Mouse (Mus musculus) right cerebral cortex, postnatal 25 days (tissue): ENCODE measurements around the gene Atp6v0e.

Experiments used
- DNase-seq: peaks from one replicate; pipeline ENCODE4 v3.0.0; 2022

Gene Atp6v0e

DNA sequence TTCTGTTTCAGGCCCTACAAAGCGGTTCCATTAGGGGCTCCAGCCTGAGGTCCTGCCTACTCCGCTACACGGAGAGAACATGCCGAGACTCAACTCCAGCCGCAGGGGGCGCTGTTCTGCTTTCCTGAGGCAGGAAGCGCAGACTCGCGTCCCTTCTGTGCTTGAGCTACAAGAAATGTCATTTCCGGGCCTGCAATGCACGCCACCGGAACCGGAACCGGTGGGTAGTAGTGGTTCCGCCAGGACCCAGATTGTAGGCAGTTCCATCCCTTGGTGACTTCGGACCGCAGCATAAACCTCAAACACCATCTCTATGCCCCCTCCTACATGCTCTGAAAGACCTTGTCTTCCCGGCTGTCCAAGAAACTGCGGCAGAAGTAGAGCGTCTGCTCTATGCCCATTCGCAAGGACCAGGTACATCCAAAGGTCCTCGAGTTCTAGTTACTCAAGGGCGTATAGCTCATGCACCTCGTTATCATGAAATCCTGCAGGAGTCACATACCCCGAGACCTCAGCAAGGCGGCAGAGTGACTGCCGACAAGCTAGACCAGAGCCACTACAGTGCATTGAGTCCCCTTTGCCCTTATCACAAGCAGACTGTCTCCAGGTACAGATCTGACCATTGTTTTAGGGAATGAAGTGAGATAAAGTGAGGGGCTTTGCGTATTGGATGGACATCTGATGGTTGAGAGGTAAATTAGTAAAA lies at the start of gene Atp6v0e:
TSS of gene Atp6v0e (plus strand) at position 254 of the 706 bp plus-strand sequence.
- DNase-seq, result peak; percentile 93

- DNase-seq, result no peak
Observed at GRCm38 (mm10) chr17:26614286-26614685, 48.7 kb upstream of the Atp6v0e start.

- DNase-seq, result no peak
Observed at GRCm38 (mm10) chr17:26614708-26615486, 48.1 kb upstream of the Atp6v0e start.

DNA sequence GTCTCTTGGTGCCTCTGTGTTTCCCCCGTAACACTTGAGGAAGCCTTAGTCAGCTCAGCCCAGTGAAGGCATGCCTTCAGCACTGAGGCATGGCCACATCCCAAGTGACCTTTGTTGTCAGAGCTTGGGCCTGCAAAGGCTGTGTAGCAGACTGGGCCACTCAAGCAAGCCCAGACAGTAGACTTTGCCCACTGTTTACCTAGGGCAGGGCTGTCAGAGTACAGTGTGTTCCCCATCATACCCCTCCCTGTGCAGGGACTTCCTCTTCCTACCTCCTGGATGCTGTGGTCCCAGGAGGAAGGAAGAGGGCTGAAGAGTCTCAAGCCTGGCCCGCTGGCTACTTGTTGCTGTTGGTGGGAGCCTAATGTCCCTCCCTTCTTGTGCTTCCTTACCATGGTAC lies 46.3 kb upstream of the Atp6v0e start:
- no peak for DNase-seq

GRCm38 (mm10) chr17:26618498-26618897 lies 44.5 kb upstream of the Atp6v0e start:
- no peak for DNase-seq

- DNase-seq, result no peak
Observed at GRCm38 (mm10) chr17:26619577-26619976, 43.5 kb upstream of the Atp6v0e start.

DNA sequence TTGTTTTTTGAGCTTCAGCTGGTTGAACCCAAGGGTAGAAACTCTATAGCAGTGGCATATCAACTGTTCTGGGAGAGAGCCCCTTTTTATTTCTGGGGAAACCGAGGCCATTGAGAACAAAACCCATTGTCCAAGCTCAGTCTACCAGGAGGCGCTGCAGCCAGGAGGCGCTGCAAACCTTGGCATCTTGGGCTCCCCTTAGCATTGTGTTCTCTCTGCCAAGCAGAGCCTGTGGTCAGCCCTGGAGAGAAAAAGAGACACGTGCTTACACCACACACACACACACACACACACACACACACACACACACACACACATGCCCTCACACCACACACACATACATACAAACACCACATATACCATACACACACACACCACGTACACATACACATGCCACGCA lies 42.7 kb upstream of the Atp6v0e start:
- DNase-seq, result no peak

DNA sequence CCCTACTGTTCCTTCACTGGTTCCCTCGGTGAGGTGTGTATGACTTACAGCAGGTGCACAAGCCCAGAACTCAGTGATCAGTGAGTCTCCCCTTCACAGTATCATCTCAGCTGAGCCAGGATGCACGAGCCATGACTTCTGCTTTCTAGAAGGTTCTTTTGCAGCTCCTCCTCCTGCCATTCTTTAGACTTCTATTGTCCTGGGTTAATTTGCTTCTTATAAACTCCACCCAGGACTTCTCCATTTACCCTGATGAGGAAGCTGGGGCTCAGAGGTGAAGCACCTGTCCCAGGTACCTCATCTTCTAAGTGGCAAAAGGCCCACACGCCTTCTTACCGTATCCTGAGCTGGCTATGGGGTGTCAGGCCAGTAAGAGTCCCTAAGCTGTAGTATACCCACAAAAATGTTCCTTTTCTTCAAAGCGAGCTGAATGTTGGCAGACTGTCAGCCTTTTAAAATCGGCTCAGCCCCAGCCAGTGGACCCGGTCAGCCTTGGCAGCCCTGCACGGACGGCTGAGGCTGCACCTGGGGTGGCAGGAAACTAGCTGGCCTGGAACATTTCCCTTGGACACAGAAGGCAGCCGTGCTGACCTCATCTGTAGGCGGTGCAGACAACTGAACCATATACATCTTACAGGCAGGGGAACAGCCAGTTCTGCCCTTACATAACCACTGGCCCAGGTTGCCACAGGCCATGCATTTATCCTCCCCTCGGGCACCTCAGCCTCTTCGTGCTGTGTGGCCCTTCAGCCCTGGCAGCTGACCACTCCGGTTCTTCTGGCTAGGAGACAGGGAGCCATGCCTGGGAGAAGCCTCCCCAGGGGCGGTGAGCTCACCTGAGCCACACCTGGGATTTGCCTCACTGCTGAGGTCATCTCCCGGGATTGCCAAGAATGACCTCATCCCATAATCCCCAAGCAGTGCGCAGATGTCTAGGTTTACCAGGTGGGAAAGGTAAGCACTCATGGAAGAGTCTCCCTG lies 42.0 kb upstream of the Atp6v0e start:
- DNase-seq, result no peak

DNA sequence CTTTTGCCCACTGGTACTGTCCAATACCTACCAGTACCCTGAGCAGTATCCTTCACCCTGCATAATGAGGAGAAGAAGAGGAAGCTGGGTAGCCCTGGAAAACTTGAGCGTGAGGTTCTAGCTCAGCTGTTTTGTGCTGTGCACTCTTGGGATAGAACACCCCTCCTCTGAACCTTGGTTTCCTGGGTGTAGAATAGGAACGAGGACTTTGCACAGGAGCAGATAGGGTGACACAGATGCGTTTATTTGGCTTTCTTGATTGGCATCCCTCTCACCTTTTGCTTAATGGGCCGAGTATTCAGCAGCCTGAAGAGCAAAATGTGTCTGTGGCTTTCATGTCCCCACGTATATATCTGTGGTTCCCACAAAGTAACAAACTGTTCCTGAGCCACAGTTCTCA lies 41.1 kb upstream of the Atp6v0e start:
- no peak for DNase-seq

- DNase-seq, result no peak
Observed at GRCm38 (mm10) chr17:26623991-26624390, 39.0 kb upstream of the Atp6v0e start.

- DNase-seq, result no peak
Observed at GRCm38 (mm10) chr17:26624999-26625398, 38.0 kb upstream of the Atp6v0e start.

DNA sequence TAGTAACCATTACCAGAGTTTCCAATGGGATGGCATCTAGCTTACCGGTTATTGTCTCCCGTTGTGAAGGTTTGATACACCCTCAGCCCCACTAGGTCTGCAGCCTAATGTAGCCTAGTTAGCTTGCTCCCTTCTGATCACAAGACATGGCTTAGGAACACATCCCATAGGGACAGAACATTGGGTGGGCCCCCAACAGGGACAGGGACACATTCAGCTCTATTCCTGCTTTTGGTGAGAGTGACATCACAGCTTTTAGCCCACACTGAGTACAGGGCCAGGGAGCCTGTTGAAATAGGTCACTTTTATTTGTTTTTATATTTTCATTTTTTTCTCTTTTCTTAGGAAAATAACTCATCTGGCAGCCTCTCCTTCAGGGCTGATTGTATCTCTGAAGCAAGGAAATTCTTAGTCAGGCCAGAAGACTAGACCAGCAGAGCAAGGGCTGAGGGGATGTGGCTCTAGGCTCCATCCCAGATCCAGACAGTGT lies 37.5 kb upstream of the Atp6v0e start:
- DNase-seq, result no peak

DNA sequence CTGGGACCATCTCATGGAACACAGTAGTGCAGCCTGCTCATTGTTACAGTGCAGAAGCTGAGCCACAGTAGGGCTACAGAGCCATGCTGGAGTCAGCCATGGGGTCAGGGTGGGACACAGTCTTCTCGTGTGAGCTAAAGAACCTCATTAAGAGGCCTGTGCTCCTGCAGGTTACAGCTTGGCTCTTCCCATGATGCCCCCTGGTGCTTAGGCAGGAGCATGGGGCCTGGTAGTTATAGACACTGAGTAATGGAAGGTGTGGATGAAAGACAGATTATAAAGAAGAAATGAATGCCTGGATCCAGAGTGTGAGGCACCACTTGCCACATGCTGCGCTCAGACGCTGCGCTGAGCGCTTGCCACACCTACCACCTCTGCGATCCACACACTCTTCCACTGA lies 34.6 kb upstream of the Atp6v0e start:
- no peak for DNase-seq

GRCm38 (mm10) chr17:26628936-26629335 lies 34.1 kb upstream of the Atp6v0e start:
- DNase-seq, result no peak

DNA sequence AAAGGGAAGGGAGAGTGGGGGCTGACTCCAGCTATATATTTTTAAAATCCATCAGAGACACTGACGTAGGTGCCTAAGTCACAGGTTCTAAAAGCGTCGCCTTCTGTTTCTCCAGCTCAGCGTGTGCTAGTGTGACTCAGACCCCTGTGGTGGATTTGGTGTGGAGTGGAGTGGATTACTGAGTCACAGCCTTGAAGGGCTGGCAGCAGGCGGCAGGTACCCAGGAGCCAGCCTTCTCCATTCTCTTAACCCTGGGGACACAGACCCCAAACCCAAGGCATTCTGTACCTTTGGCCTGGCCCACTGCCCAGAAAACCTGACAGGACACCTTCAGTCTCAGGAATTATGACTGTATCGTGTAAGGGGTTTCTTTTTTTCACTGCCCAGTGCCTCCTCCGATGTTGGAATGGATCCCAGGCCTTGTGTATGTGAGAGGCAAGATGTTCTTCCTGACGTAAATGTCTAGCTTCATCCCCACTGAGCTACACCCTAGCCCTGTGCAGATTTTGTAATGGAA lies 31.2 kb upstream of the Atp6v0e start:
- peak; percentile 78 for DNase-seq

GRCm38 (mm10) chr17:26633186-26633585 lies 29.8 kb upstream of the Atp6v0e start:
- DNase-seq, result no peak

- no peak for DNase-seq
Observed at GRCm38 (mm10) chr17:26633926-26634325, 29.1 kb upstream of the Atp6v0e start.

- no peak for DNase-seq
Observed at GRCm38 (mm10) chr17:26634539-26634938, 28.5 kb upstream of the Atp6v0e start.

DNA sequence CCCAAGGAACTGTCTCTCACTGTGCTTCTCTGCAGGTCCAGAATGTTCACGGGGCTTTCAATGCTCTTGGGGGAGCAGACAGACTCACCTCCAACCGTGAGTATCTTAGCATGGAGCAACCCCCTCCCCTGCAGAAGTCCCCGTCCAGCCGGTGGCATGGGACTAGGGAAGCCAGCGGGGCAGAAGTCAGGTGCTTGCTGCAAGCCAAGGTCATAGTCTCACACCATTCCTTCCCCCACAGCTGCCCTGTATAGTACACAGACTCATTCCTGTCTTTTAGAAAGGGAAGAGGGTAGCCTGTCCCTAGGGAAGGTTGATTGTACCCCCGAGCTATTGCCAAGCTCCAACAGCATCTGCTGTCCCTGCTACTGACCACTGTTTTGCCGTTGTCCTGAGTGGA lies 27.1 kb upstream of the Atp6v0e start:
- DNase-seq, result no peak

- no peak for DNase-seq
Observed at GRCm38 (mm10) chr17:26637851-26638250, 25.2 kb upstream of the Atp6v0e start.

- DNase-seq, result no peak
Observed at GRCm38 (mm10) chr17:26638655-26639054, 24.4 kb upstream of the Atp6v0e start.

GRCm38 (mm10) chr17:26639791-26640190 lies 23.2 kb upstream of the Atp6v0e start:
- DNase-seq, result no peak

DNA sequence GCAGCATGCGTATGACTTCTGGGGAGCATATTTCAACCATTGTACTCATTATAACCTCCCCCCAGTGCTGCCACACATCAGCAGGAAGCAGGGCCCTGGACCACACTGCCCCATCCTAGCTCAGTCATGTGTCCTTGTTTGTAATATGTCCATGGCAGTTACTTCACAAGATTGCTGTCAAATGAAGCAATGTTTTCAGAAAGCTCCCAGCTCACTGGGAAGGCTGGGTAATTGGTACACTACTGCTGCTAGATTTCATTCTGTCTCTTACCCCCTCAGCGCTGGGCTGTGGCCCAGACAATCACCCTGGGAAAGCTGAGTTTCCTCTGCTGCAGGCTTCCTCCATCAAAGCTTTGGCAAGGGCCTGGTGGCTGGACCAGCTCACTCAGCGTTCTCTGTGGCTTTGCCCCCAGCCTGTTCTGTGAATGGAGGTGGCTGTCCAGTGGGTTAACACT lies 22.7 kb upstream of the Atp6v0e start:
- DNase-seq, result no peak
